Mouse (Mus musculus): ENCODE measurements around the gene Mri1. TPM values are rescaled to one million over a fixed set of nuclear protein-coding genes. Genes with fewer than 3 reads are reported as not detected.
"Not testable (repeated sequence)": the region's sequence is repeated elsewhere in the genome, so short reads cannot be mapped to it uniquely, and the experiment has no call there.

Mri1 gene
- 49.2 and 55.0 TPM in 2 replicates for polyA plus RNA-seq (2015; fragmentation: Nextera tagmentation; extraction: Ambion mirVana)

GRCm38 (mm10) chr8:84256822-84257610, at the start of gene Mri1:
TSS of gene Mri1 (minus strand) at chr8:84257326.
- ATAC-seq (ENCODE audit: insufficient read depth, low FRiP score): peak; percentile 84
- no peaks in the 10 kb centered on the region for H3K9me3 ChIP-seq (replicated peaks; ENCODE audit: control insufficient read depth, low read length)
- peaks cover 17% of the 10 kb centered on the region for H3K4me1 ChIP-seq (ENCODE audit: control insufficient read depth, insufficient read depth, low read length)
- peak within 1 kb of the TSS; percentile 73 for H3K4me3 ChIP-seq (replicated peaks; ENCODE audit: low read length)
- peak within 1 kb of the TSS; percentile 92 for H3K27ac ChIP-seq (ENCODE audit: low read length)
- peak within 1 kb of the TSS; percentile 87 for H3K4me2 ChIP-seq (ENCODE audit: low read depth, low read length)
- peaks cover 19% of the 10 kb centered on the region; the same call in 1 of the 2 replicates for H3K36me3 ChIP-seq (ENCODE audit: control insufficient read depth, insufficient read depth, low read length)
- peak within 1 kb of the TSS; percentile 86 for H3K9ac ChIP-seq (ENCODE audit: low read length)
- no peaks in the 10 kb centered on the region for H3K27me3 ChIP-seq (ENCODE audit: control insufficient read depth, insufficient read depth, low read length)
- WGBS: under 1% methylated on average over 64 of the region's 64 CpGs

- WGBS: 66% methylated on average over 2 of the region's 2 CpGs
- Histone ChIP-seq H3K9ac (ENCODE audit: low read length) (no peak overlapping the region), H3K36me3 (ENCODE audit: control insufficient read depth, insufficient read depth, low read length) (no peaks in the 10 kb centered on the region), H3K27ac (ENCODE audit: low read length) (no peak overlapping the region), H3K9me3 (replicated peaks; ENCODE audit: control insufficient read depth, low read length) (0 out of 2 replicates have a peak, but pooled peaks cover 5% of the 10 kb centered on the region), H3K4me2 (ENCODE audit: low read depth, low read length) (no peak overlapping the region), H3K4me3 (replicated peaks; ENCODE audit: low read length) (no peak overlapping the region), H3K4me1 (ENCODE audit: control insufficient read depth, insufficient read depth, low read length) (no peaks in the 10 kb centered on the region), H3K27me3 (ENCODE audit: control insufficient read depth, insufficient read depth, low read length) (no peaks in the 10 kb centered on the region)
- no peak for ATAC-seq (ENCODE audit: insufficient read depth, low FRiP score)
Observed at GRCm38 (mm10) chr8:84303951-84304350, 46.8 kb upstream of the Mri1 start.

GRCm38 (mm10) chr8:84297029-84297785, 40.1 kb upstream of the Mri1 start:
- WGBS: 70% methylated on average over 5 of the region's 5 CpGs
- Histone ChIP-seq H3K4me3 (replicated peaks; ENCODE audit: low read length) (no peak overlapping the region), H3K27ac (ENCODE audit: low read length) (no peak overlapping the region), H3K9me3 (replicated peaks; ENCODE audit: control insufficient read depth, low read length) (0 out of 2 replicates have a peak, but pooled peaks cover 5% of the 10 kb centered on the region), H3K27me3 (ENCODE audit: control insufficient read depth, insufficient read depth, low read length) (no peaks in the 10 kb centered on the region), H3K9ac (ENCODE audit: low read length) (no peak overlapping the region), H3K4me1 (ENCODE audit: control insufficient read depth, insufficient read depth, low read length) (no peaks in the 10 kb centered on the region), H3K36me3 (ENCODE audit: control insufficient read depth, insufficient read depth, low read length) (no peaks in the 10 kb centered on the region), H3K4me2 (ENCODE audit: low read depth, low read length) (no peak overlapping the region)
- no peak for ATAC-seq (ENCODE audit: insufficient read depth, low FRiP score)

GRCm38 (mm10) chr8:84291688-84292087, 34.6 kb upstream of the Mri1 start:
- no peak overlapping the region for H3K9ac ChIP-seq (ENCODE audit: low read length)
- 26% methylated on average over 8 of the region's 8 CpGs for whole genome bisulfite sequencing
- no peak overlapping the region for H3K4me3 ChIP-seq (replicated peaks; ENCODE audit: low read length)
- no peaks in the 10 kb centered on the region for H3K9me3 ChIP-seq (replicated peaks; ENCODE audit: control insufficient read depth, low read length)
- no peaks in the 10 kb centered on the region for H3K4me1 ChIP-seq (ENCODE audit: control insufficient read depth, insufficient read depth, low read length)
- H3K27me3 ChIP-seq (ENCODE audit: control insufficient read depth, insufficient read depth, low read length): no peaks in the 10 kb centered on the region
- no peak overlapping the region for H3K27ac ChIP-seq (ENCODE audit: low read length)
- ATAC-seq (ENCODE audit: insufficient read depth, low FRiP score): no peak
- H3K4me2 ChIP-seq (ENCODE audit: low read depth, low read length): no peak overlapping the region
- H3K36me3 ChIP-seq (ENCODE audit: control insufficient read depth, insufficient read depth, low read length): no peaks in the 10 kb centered on the region

- no peak overlapping the region for H3K9ac ChIP-seq (ENCODE audit: low read length)
- no peaks in the 10 kb centered on the region for H3K27me3 ChIP-seq (ENCODE audit: control insufficient read depth, insufficient read depth, low read length)
- no peak for ATAC-seq (ENCODE audit: insufficient read depth, low FRiP score)
- H3K4me1 ChIP-seq (ENCODE audit: control insufficient read depth, insufficient read depth, low read length): no peaks in the 10 kb centered on the region
- no peak overlapping the region for H3K4me3 ChIP-seq (replicated peaks; ENCODE audit: low read length)
- no peaks in the 10 kb centered on the region for H3K9me3 ChIP-seq (replicated peaks; ENCODE audit: control insufficient read depth, low read length)
- no peaks in the 10 kb centered on the region for H3K36me3 ChIP-seq (ENCODE audit: control insufficient read depth, insufficient read depth, low read length)
- WGBS: 73% methylated on average over 5 of the region's 5 CpGs
- H3K27ac ChIP-seq (ENCODE audit: low read length): no peak overlapping the region
- H3K4me2 ChIP-seq (ENCODE audit: low read depth, low read length): no peak overlapping the region
Observed at GRCm38 (mm10) chr8:84291086-84291485, 34.0 kb upstream of the Mri1 start.

- no peaks in the 10 kb centered on the region for H3K27me3 ChIP-seq (ENCODE audit: control insufficient read depth, insufficient read depth, low read length)
- WGBS: 66% methylated on average over 2 of the region's 2 CpGs
- H3K9me3 ChIP-seq (replicated peaks; ENCODE audit: control insufficient read depth, low read length): no peaks in the 10 kb centered on the region
- H3K4me1 ChIP-seq (ENCODE audit: control insufficient read depth, insufficient read depth, low read length): peaks cover 5% of the 10 kb centered on the region; the same call in 1 of the 2 replicates
- no peaks in the 10 kb centered on the region for H3K36me3 ChIP-seq (ENCODE audit: control insufficient read depth, insufficient read depth, low read length)
- no peak overlapping the region for H3K27ac ChIP-seq (ENCODE audit: low read length)
- no peak for ATAC-seq (ENCODE audit: insufficient read depth, low FRiP score)
- no peak overlapping the region for H3K4me3 ChIP-seq (replicated peaks; ENCODE audit: low read length)
- no peak overlapping the region for H3K9ac ChIP-seq (ENCODE audit: low read length)
- H3K4me2 ChIP-seq (ENCODE audit: low read depth, low read length): no peak overlapping the region
Observed at GRCm38 (mm10) chr8:84288892-84289291, 31.8 kb upstream of the Mri1 start.

GRCm38 (mm10) chr8:84285665-84286064, 28.5 kb upstream of the Mri1 start:
- not testable (repeated sequence) for H3K4me3 ChIP-seq (replicated peaks; ENCODE audit: low read length); H3K36me3 ChIP-seq (ENCODE audit: control insufficient read depth, insufficient read depth, low read length); H3K4me1 ChIP-seq (ENCODE audit: control insufficient read depth, insufficient read depth, low read length); H3K9me3 ChIP-seq (replicated peaks; ENCODE audit: control insufficient read depth, low read length); H3K4me2 ChIP-seq (ENCODE audit: low read depth, low read length); H3K27me3 ChIP-seq (ENCODE audit: control insufficient read depth, insufficient read depth, low read length); ATAC-seq (ENCODE audit: insufficient read depth, low FRiP score); H3K9ac ChIP-seq (ENCODE audit: low read length); H3K27ac ChIP-seq (ENCODE audit: low read length)
- 49% methylated on average over 5 of the region's 5 CpGs for WGBS

- Histone ChIP-seq H3K36me3 (ENCODE audit: control insufficient read depth, insufficient read depth, low read length) (no peaks in the 10 kb centered on the region), H3K4me2 (ENCODE audit: low read depth, low read length) (peak overlapping the region; percentile 31), H3K9me3 (replicated peaks; ENCODE audit: control insufficient read depth, low read length) (no peaks in the 10 kb centered on the region), H3K4me3 (replicated peaks; ENCODE audit: low read length) (peak overlapping the region; percentile 18), H3K27ac (ENCODE audit: low read length) (peak overlapping the region; percentile 63), H3K4me1 (ENCODE audit: control insufficient read depth, insufficient read depth, low read length) (peaks cover 5% of the 10 kb centered on the region; the same call in 1 of the 2 replicates), H3K27me3 (ENCODE audit: control insufficient read depth, insufficient read depth, low read length) (no peaks in the 10 kb centered on the region), H3K9ac (ENCODE audit: low read length) (peak overlapping the region; percentile 50)
- 9% methylated on average over 9 of the region's 9 CpGs for WGBS
- peak; percentile 58 for ATAC-seq (ENCODE audit: insufficient read depth, low FRiP score)
Observed at GRCm38 (mm10) chr8:84284608-84285063, 27.5 kb upstream of the Mri1 start.

GRCm38 (mm10) chr8:84280777-84281176, 23.7 kb upstream of the Mri1 start:
- 71% methylated on average over 10 of the region's 10 CpGs for WGBS
- Histone ChIP-seq H3K9ac (ENCODE audit: low read length) (no peak overlapping the region), H3K27me3 (ENCODE audit: control insufficient read depth, insufficient read depth, low read length) (no peaks in the 10 kb centered on the region), H3K4me3 (replicated peaks; ENCODE audit: low read length) (no peak overlapping the region), H3K4me2 (ENCODE audit: low read depth, low read length) (no peak overlapping the region), H3K9me3 (replicated peaks; ENCODE audit: control insufficient read depth, low read length) (no peaks in the 10 kb centered on the region), H3K27ac (ENCODE audit: low read length) (no peak overlapping the region), H3K36me3 (ENCODE audit: control insufficient read depth, insufficient read depth, low read length) (no peaks in the 10 kb centered on the region), H3K4me1 (ENCODE audit: control insufficient read depth, insufficient read depth, low read length) (peaks cover 5% of the 10 kb centered on the region; the same call in 1 of the 2 replicates)
- ATAC-seq (ENCODE audit: insufficient read depth, low FRiP score): no peak

Measured in stomach, embryonic 16.5 days (tissue).